Mouse (Mus musculus) cerebellum, adult 2 months (tissue): ENCODE data around the gene Agbl2. TPM values are rescaled to one million over a fixed set of nuclear protein-coding genes. Genes with fewer than 3 reads are reported as not detected.

ENCODE experiments used
- DNase-seq, 2 experiments: peaks; one replicate each; pipeline ENCODE4 v3.0.0; 2021
- H3K27ac ChIP-seq: fragments of 200-500 bp; 2 replicates; pipeline ENCODE4 v1.5.1; 2012; ENCODE audit warnings: low read length, control low read depth, inconsistent platforms; ENCODE audit not compliant: insufficient read depth
- H3K27me3 ChIP-seq: fragments of 200-500 bp; 2 replicates; pipeline ENCODE4 v1.6.1; 2012; ENCODE audit warnings: inconsistent platforms, mild to moderate bottlenecking, low read length, moderate library complexity; ENCODE audit not compliant: control insufficient read depth, insufficient read depth
- H3K4me1 ChIP-seq: fragments of 200-500 bp; 2 replicates; pipeline ENCODE4 v1.6.1; 2011; ENCODE audit warnings: low read length; ENCODE audit not compliant: control insufficient read depth, insufficient read depth
- H3K4me3 ChIP-seq: fragments of 200-500 bp; replicated peaks from 2 replicates; pipeline ENCODE3; 2011; ENCODE audit warnings: mild to moderate bottlenecking, low read depth, low read length, control low read depth; ENCODE audit not compliant: insufficient read depth
- CTCF ChIP-seq: fragments of 200-500 bp; IDR thresholded peaks from 2 replicates; pipeline ENCODE4 v1.5.1; 2011; ENCODE audit warnings: low read depth, mild to moderate bottlenecking, control low read depth, low read length, moderate library complexity, borderline replicate concordance; ENCODE audit not compliant: insufficient read depth
- POLR2A ChIP-seq: fragments of 200-500 bp; IDR thresholded peaks from 2 replicates; pipeline ENCODE4 v1.6.1; 2011; ENCODE audit warnings: low read length, control low read depth, borderline replicate concordance; ENCODE audit not compliant: insufficient read depth
- WGBS: fragments of 180-500 bp; shearing (Covaris S2); methylation state at CpG from one replicate; pipeline ENCODE4 v1.1.7; 2018; 5-methylcytosine and 5-hydroxymethylcytosine counted together
- polyA plus RNA-seq: library from polyadenylated mRNA; depleted of rRNA; stranded (reverse); fragments of >200 nt; gene quantifications from 2 replicates; pipeline ENCODE4 v1.2.3, GENCODE M21; 2012

Gene Agbl2
- polyA plus RNA-seq, 1 experiment = 6.7 TPM

GRCm38 (mm10) chr2:90843666-90844065, 61.1 kb downstream of the Agbl2 start:
- 29% methylated on average over 1 of the region's 1 CpGs for WGBS
- Histone ChIP-seq H3K27ac (peak overlapping the region; percentile 11; the same call in 1 of the 2 replicates), H3K27me3 (no peaks in the 10 kb centered on the region), H3K4me1 (peaks cover 5% of the 10 kb centered on the region; the same call in 1 of the 2 replicates), H3K4me3 (no peak overlapping the region)
- peak in 1 of 2 experiments; percentile 71 for DNase-seq
- TF ChIP-seq CTCF = no peak
- no peak for TF ChIP-seq POLR2A

- no peaks in the 10 kb centered on the region for H3K27me3 ChIP-seq
- H3K4me3 ChIP-seq = no peak overlapping the region
- peak in 1 of 2 experiments; percentile 47 for DNase-seq
- peaks cover 8% of the 10 kb centered on the region; the same call in 1 of the 2 replicates for H3K4me1 ChIP-seq
- TF ChIP-seq POLR2A (no peak), CTCF (no peak)
- 45% methylated on average over 5 of the region's 5 CpGs for WGBS
- 0 out of 2 replicates have a peak overlapping the region, but pooled peaks have one; percentile 28 for H3K27ac ChIP-seq
Measured at GRCm38 (mm10) chr2:90844262-90844661, 61.7 kb downstream of the Agbl2 start.

GRCm38 (mm10) chr2:90845234-90845633, 62.7 kb downstream of the Agbl2 start:
- H3K27ac ChIP-seq = no peak overlapping the region
- WGBS = 87% methylated on average over 5 of the region's 5 CpGs
- no peak overlapping the region for H3K4me3 ChIP-seq
- TF ChIP-seq POLR2A (no peak), CTCF (no peak)
- H3K4me1 ChIP-seq = peaks cover 10% of the 10 kb centered on the region; the same call in 1 of the 2 replicates
- DNase-seq = no peak
- no peaks in the 10 kb centered on the region for H3K27me3 ChIP-seq

- Histone ChIP-seq H3K4me1 (peaks cover 14% of the 10 kb centered on the region), H3K4me3 (no peak overlapping the region), H3K27ac (peak overlapping the region; percentile 78; the same call in 1 of the 2 replicates), H3K27me3 (no peaks in the 10 kb centered on the region)
- WGBS = 42% methylated on average over 6 of the region's 6 CpGs
- peak; percentile 47 for DNase-seq
- TF ChIP-seq CTCF = no peak
- no peak for TF ChIP-seq POLR2A
Measured at GRCm38 (mm10) chr2:90846171-90846570, 63.6 kb downstream of the Agbl2 start.

- H3K27me3 ChIP-seq = no peaks in the 10 kb centered on the region
- 2% methylated on average over 8 of the region's 8 CpGs for WGBS
- H3K4me3 ChIP-seq = peak overlapping the region; percentile 63
- DNase-seq = no peak
- peaks cover 16% of the 10 kb centered on the region for H3K4me1 ChIP-seq
- peak overlapping the region; percentile 78 for H3K27ac ChIP-seq
- TF ChIP-seq POLR2A = no peak
- no peak for TF ChIP-seq CTCF
Measured at GRCm38 (mm10) chr2:90846597-90846954, 64.0 kb downstream of the Agbl2 start.

- peak within 1 kb of the TSS; percentile 94 for H3K27ac ChIP-seq
- H3K4me1 ChIP-seq = peaks cover 16% of the 10 kb centered on the region
- DNase-seq = peak; percentile 99
- WGBS = under 1% methylated on average over 67 of the region's 67 CpGs
- peak within 1 kb of the TSS; percentile 79 for H3K4me3 ChIP-seq
- TF ChIP-seq POLR2A (peak; percentile 94), CTCF (no peak)
- no peaks in the 10 kb centered on the region for H3K27me3 ChIP-seq
Measured at GRCm38 (mm10) chr2:90846955-90847680, 64.6 kb downstream of the Agbl2 start, which contains the start of gene Mtch2. TSS of gene Mtch2 (plus strand) at chr2:90847155.

- DNase-seq = no peak
Measured at GRCm38 (mm10) chr2:90847681-90848050, 65.1 kb downstream of the Agbl2 start.

GRCm38 (mm10) chr2:90848331-90848730, 65.8 kb downstream of the Agbl2 start:
- H3K4me3 ChIP-seq = peak overlapping the region; percentile 79
- H3K27me3 ChIP-seq = no peaks in the 10 kb centered on the region
- TF ChIP-seq CTCF (no peak), POLR2A (no peak)
- peaks cover 16% of the 10 kb centered on the region for H3K4me1 ChIP-seq
- WGBS = 37% methylated on average over 5 of the region's 5 CpGs
- H3K27ac ChIP-seq = peak overlapping the region; percentile 94; the same call in 1 of the 2 replicates
- DNase-seq = no peak

More at GRCm38 (mm10) chr2:90847681-90848050, 65.1 kb downstream of the Agbl2 start:
- TF ChIP-seq CTCF (no peak), POLR2A (no peak)
- peaks cover 18% of the 10 kb centered on the region for H3K4me1 ChIP-seq
- under 1% methylated on average over 13 of the region's 13 CpGs for WGBS
- H3K27me3 ChIP-seq = no peaks in the 10 kb centered on the region
- H3K4me3 ChIP-seq = peak overlapping the region; percentile 79
- H3K27ac ChIP-seq = peak overlapping the region; percentile 94
